Mouse (Mus musculus) forebrain, embryonic 11.5 days (tissue): ENCODE data around the gene Gpx2. TPM values are rescaled to one million over a fixed set of nuclear protein-coding genes. Genes with fewer than 3 reads are reported as not detected.

ENCODE experiments used
- ATAC-seq: fragments of 200-750 bp; cut with Nextera tagmentation; replicated peaks from 2 replicates; pipeline ENCODE4 v1.8.0; 2017; ENCODE audit warnings: moderate TSS enrichment; ENCODE audit not compliant: low FRiP score
- DNase-seq: peaks from one replicate; pipeline ENCODE4 v3.0.0-alpha.2; 2017; ENCODE audit warnings: low spot score
- H3K27ac ChIP-seq: fragments of 300-500 bp; sonication (generic); 2 replicates; pipeline ENCODE4 v1.5.1; 2014; ENCODE audit warnings: low read depth, low read length
- H3K27me3 ChIP-seq: fragments of 300-500 bp; sonication (generic); 2 replicates; pipeline ENCODE4 v1.6.1; 2014; ENCODE audit warnings: mild to moderate bottlenecking, low read length, mixed read lengths; ENCODE audit not compliant: control insufficient read depth, insufficient read depth
- H3K36me3 ChIP-seq: fragments of 300-500 bp; sonication (generic); 2 replicates; pipeline ENCODE4 v1.6.1; 2014; ENCODE audit warnings: mild to moderate bottlenecking, low read length, moderate library complexity, mixed read lengths; ENCODE audit not compliant: control insufficient read depth, insufficient read depth
- H3K4me1 ChIP-seq: fragments of 300-500 bp; sonication (generic); replicated peaks from 2 replicates; pipeline ENCODE4 v1.6.1; 2014; ENCODE audit warnings: low read length, mixed read lengths; ENCODE audit not compliant: control insufficient read depth, insufficient read depth
- H3K4me2 ChIP-seq: fragments of 300-500 bp; sonication (generic); 2 replicates; pipeline ENCODE4 v1.6.1; 2014; ENCODE audit warnings: low read depth, mild to moderate bottlenecking, low read length, moderate library complexity, mixed read lengths; ENCODE audit not compliant: severe bottlenecking
- H3K4me3 ChIP-seq: fragments of 300-500 bp; sonication (generic); 2 replicates; pipeline ENCODE4 v1.5.1; 2014; ENCODE audit warnings: low read depth, low read length
- H3K9ac ChIP-seq: fragments of 300-500 bp; sonication (generic); 2 replicates; pipeline ENCODE4 v1.6.1; 2014; ENCODE audit warnings: low read length
- H3K9me3 ChIP-seq: fragments of 300-500 bp; sonication (generic); 2 replicates; pipeline ENCODE4 v1.6.1; 2016; ENCODE audit warnings: low read length, mixed read lengths; ENCODE audit not compliant: control insufficient read depth
- WGBS: fragments of 180-500 bp; shearing (Covaris S2); extraction: QIAGEN DNeasy Blood & Tissue Kit; methylation state at CpG from one replicate; pipeline ENCODE4 v1.1.7; 2014; 5-methylcytosine and 5-hydroxymethylcytosine counted together
- polyA plus RNA-seq: library from polyadenylated mRNA; unstranded; fragments of >200 nt; fragmentation: Nextera tagmentation; extraction: Ambion mirVana; gene quantifications from 2 replicates; pipeline ENCODE4 v1.2.1, GENCODE M21; 2014

Gene Gpx2
- polyA plus RNA-seq, 1 experiment from 2014 or later: 0.20 TPM

- Histone ChIP-seq H3K36me3 (no peaks in the 10 kb centered on the region), H3K27me3 (no peaks in the 10 kb centered on the region), H3K4me3 (no peak overlapping the region), H3K4me2 (no peak overlapping the region), H3K9me3 (no peaks in the 10 kb centered on the region), H3K27ac (no peak overlapping the region), H3K9ac (no peak overlapping the region), H3K4me1 (no peaks in the 10 kb centered on the region)
- no peak for ATAC-seq
- 81% methylated on average over 16 of the region's 16 CpGs for WGBS
- DNase-seq: no peak
These were observed 44.4 kb downstream of the Gpx2 start for GRCm38 (mm10) chr12:76750866-76751459.

Other genes with a start within 250 kb of the Gpx2 start
- 4.8 and 5.9 TPM in 2 replicates for gene Sptb, start 85.0 kb downstream of the Gpx2 start, polyA plus RNA-seq
- 88.7 and 91.3 TPM in 2 replicates for gene Churc1, start 30.0 kb downstream of the Gpx2 start, polyA plus RNA-seq
- 44.7 and 47.4 TPM in 2 replicates for gene Fntb, start 30.0 kb downstream of the Gpx2 start, polyA plus RNA-seq
- 9.3 and 11.2 TPM in 2 replicates for gene Rab15, start 27.4 kb upstream of the Gpx2 start, polyA plus RNA-seq
- 19.4 and 21.5 TPM in 2 replicates for gene Max, start 166.6 kb upstream of the Gpx2 start, polyA plus RNA-seq